Mouse (Mus musculus) myocyte (in vitro differentiated cells): ENCODE results near the gene Hsf5. TPM values are rescaled to one million over a fixed set of nuclear protein-coding genes. Genes with fewer than 3 reads are reported as not detected.

Source experiments
- H3K27me3 ChIP-seq: one replicate; pipeline ENCODE4 v1.6.1; 2011; ENCODE audit not compliant: control insufficient read depth, insufficient read depth, insufficient read length
- H3K36me3 ChIP-seq: one replicate; pipeline ENCODE4 v1.6.1; 2011; ENCODE audit not compliant: control insufficient read depth, insufficient read depth
- H3K4me2 ChIP-seq: one replicate; pipeline ENCODE4 v1.6.1; 2011; ENCODE audit warnings: low read depth, control low read depth
- H3K4me3 ChIP-seq: one replicate; pipeline ENCODE4 v1.5.1; 2011; ENCODE audit warnings: mild to moderate bottlenecking, control low read depth, moderate library complexity
- H3K79me2 ChIP-seq: one replicate; pipeline ENCODE4 v1.6.1; 2011; ENCODE audit not compliant: control insufficient read depth, insufficient read depth
- H3ac ChIP-seq: one replicate; pipeline ENCODE4 v1.6.1; 2011; ENCODE audit not compliant: control insufficient read depth, insufficient read length
- CEBPB ChIP-seq: IDR thresholded peaks from 2 replicates; pipeline ENCODE4 v1.6.1; 2011; ENCODE audit warnings: mild to moderate bottlenecking, moderate library complexity; ENCODE audit not compliant: poor library complexity, insufficient read depth, severe bottlenecking
- E2F4 ChIP-seq: IDR thresholded peaks from one replicate; pipeline ENCODE4 v1.6.1; 2011; ENCODE audit warnings: mild to moderate bottlenecking, control low read depth, moderate library complexity; ENCODE audit not compliant: insufficient read depth
- MAX ChIP-seq: IDR thresholded peaks from one replicate; pipeline ENCODE4 v1.6.1; 2011; ENCODE audit warnings: low read depth, mild to moderate bottlenecking, control low read depth
- MYOD1 ChIP-seq, 3 experiments: IDR thresholded peaks; one replicate each; pipeline ENCODE4 v1.6.1; 2011; ENCODE audit warnings: control low read depth in 2 of 3, low read depth in 2 of 3, mild to moderate bottlenecking in 2 of 3, moderate library complexity in 1 of 3; ENCODE audit not compliant: insufficient read length in 2 of 3, control insufficient read depth in 1 of 3
- MYOG ChIP-seq, 3 experiments: IDR thresholded peaks; one replicate each; pipeline ENCODE4 v1.6.1; 2011; ENCODE audit warnings: control low read depth in 2 of 3, low read depth in 2 of 3, mild to moderate bottlenecking in 2 of 3; ENCODE audit not compliant: insufficient read length in 2 of 3, control insufficient read depth in 1 of 3, insufficient read depth in 1 of 3
- POLR2A ChIP-seq: IDR thresholded peaks from one replicate; pipeline ENCODE4 v1.6.1; 2011; ENCODE audit warnings: low read depth, mild to moderate bottlenecking, control low read depth, moderate library complexity; ENCODE audit not compliant: insufficient read length
- POLR2AphosphoS2 ChIP-seq: IDR thresholded peaks from one replicate; pipeline ENCODE4 v1.6.1; 2011; ENCODE audit warnings: low read depth, control low read depth; ENCODE audit not compliant: insufficient read length
- REST ChIP-seq: IDR thresholded peaks from one replicate; pipeline ENCODE4 v1.6.1; 2011; ENCODE audit warnings: mild to moderate bottlenecking, control low read depth, moderate library complexity; ENCODE audit not compliant: insufficient read depth, insufficient read length
- SRF ChIP-seq: IDR thresholded peaks from one replicate; pipeline ENCODE4 v1.6.1; 2011; ENCODE audit warnings: low read depth; ENCODE audit not compliant: control insufficient read depth, insufficient read length
- TCF12 ChIP-seq: IDR thresholded peaks from one replicate; pipeline ENCODE4 v1.6.1; 2011; ENCODE audit warnings: mild to moderate bottlenecking, control low read depth; ENCODE audit not compliant: poor library complexity, insufficient read depth, severe bottlenecking
- TCF3 ChIP-seq: IDR thresholded peaks from one replicate; pipeline ENCODE4 v1.6.1; 2011; ENCODE audit warnings: low read depth, control low read depth; ENCODE audit not compliant: insufficient read length
- USF1 ChIP-seq: IDR thresholded peaks from one replicate; pipeline ENCODE4 v1.6.1; 2011; ENCODE audit warnings: low read depth, mild to moderate bottlenecking, control low read depth, moderate library complexity
- polyA plus RNA-seq: library from polyadenylated mRNA; unstranded; fragments of >200 nt; fragmentation: generic; extraction: Trizol; gene quantifications from one replicate; pipeline ENCODE4 v1.2.1, GENCODE M21; 2012; ENCODE audit warnings: missing spikeins

The Hsf5 gene
- polyA plus RNA-seq, 1 experiment, result not detected

DNA sequence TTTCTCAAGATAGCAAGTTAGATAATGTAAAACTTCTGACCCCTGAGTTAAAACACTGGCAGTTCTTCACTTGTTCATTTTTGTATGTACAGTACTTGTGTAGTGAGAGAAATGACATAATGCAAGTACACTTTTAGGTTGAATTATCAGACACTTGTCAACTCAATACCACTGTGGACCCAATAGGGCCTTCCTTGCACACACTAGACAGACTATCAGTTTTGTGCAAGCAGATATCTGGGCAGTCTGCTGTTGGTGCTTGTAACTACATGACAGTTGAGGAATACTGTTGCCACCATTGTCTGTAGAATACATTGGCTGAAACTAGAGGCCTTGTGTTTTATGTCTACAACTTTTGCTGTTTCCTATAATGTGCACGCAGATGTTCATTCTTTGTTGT, 56.3 kb downstream of the Hsf5 start:
- no peak overlapping the region for H3K4me2 ChIP-seq
- no peak overlapping the region for H3ac ChIP-seq
- H3K4me3 ChIP-seq, result no peak overlapping the region
- peaks cover 26% of the 10 kb centered on the region for H3K27me3 ChIP-seq
- no peaks in the 10 kb centered on the region for H3K79me2 ChIP-seq
- TF ChIP-seq POLR2AphosphoS2 (no peak), TCF12 (no peak), CEBPB (no peak), POLR2A (no peak), MYOD1 (IDR thresholded peaks at IDR 0.05; ENCODE audit: control insufficient read depth in 1 of 3, insufficient read length in 2 of 3, low read depth in 2 of 3) (no peak), E2F4 (no peak), MYOG (IDR thresholded peaks at IDR 0.05; ENCODE audit: control insufficient read depth in 1 of 3, insufficient read depth in 1 of 3, insufficient read length in 2 of 3, low read depth in 2 of 3) (no peak), MAX (no peak), TCF3 (no peak), USF1 (no peak), REST (no peak), SRF (no peak)
- H3K36me3 ChIP-seq, result no peaks in the 10 kb centered on the region

- TF ChIP-seq SRF, result no peak
- no peak for TF ChIP-seq MYOD1 (IDR thresholded peaks at IDR 0.05; ENCODE audit: control insufficient read depth in 1 of 3, insufficient read length in 2 of 3, low read depth in 2 of 3)
- no peak for TF ChIP-seq MYOG (IDR thresholded peaks at IDR 0.05; ENCODE audit: control insufficient read depth in 1 of 3, insufficient read depth in 1 of 3, insufficient read length in 2 of 3, low read depth in 2 of 3)
- Histone ChIP-seq H3ac (no peak overlapping the region), H3K4me2 (no peak overlapping the region), H3K36me3 (no peaks in the 10 kb centered on the region), H3K79me2 (no peaks in the 10 kb centered on the region), H3K27me3 (peaks cover 27% of the 10 kb centered on the region), H3K4me3 (no peak overlapping the region)
Measured at GRCm38 (mm10) chr11:87675606-87676005, 58.6 kb downstream of the Hsf5 start.

DNA sequence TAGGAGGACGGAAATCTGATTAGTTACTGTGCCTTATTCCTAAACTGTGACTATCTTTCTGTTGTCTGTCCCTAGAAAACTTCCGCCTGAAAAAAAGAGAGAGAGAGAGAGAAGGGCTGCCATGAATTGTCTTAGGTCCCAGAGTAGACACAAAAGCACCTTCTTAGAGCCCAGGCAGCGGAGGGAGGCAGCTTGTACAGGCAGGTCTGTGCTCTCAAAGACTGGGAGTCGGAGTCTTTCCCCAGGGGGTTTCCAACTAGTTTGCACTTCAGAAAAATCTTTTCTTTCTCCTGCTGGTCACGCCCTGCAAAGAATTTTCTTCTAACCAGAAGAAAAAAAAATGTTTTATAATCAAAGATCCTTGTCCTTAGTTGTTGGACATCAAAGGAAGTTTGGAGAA, 60.8 kb downstream of the Hsf5 start:
- Histone ChIP-seq H3K27me3 (peaks cover 40% of the 10 kb centered on the region), H3K4me3 (no peak overlapping the region), H3K4me2 (no peak overlapping the region), H3K79me2 (no peaks in the 10 kb centered on the region), H3K36me3 (no peaks in the 10 kb centered on the region), H3ac (no peak overlapping the region)
- TF ChIP-seq REST (no peak), MYOG (IDR thresholded peaks at IDR 0.05; ENCODE audit: control insufficient read depth in 1 of 3, insufficient read depth in 1 of 3, insufficient read length in 2 of 3, low read depth in 2 of 3) (no peak), MAX (no peak), CEBPB (no peak), POLR2A (no peak), POLR2AphosphoS2 (no peak), E2F4 (no peak), TCF12 (no peak), SRF (no peak), MYOD1 (IDR thresholded peaks at IDR 0.05; ENCODE audit: control insufficient read depth in 1 of 3, insufficient read length in 2 of 3, low read depth in 2 of 3) (no peak)

GRCm38 (mm10) chr11:87678545-87678944, 61.6 kb downstream of the Hsf5 start:
- H3K4me2 ChIP-seq, result no peak overlapping the region
- no peak overlapping the region for H3ac ChIP-seq
- no peak overlapping the region for H3K4me3 ChIP-seq
- no peaks in the 10 kb centered on the region for H3K79me2 ChIP-seq
- H3K36me3 ChIP-seq, result no peaks in the 10 kb centered on the region
- TF ChIP-seq CEBPB, result no peak
- no peak for TF ChIP-seq MYOG (IDR thresholded peaks at IDR 0.05; ENCODE audit: control insufficient read depth in 1 of 3, insufficient read depth in 1 of 3, insufficient read length in 2 of 3, low read depth in 2 of 3)
- H3K27me3 ChIP-seq, result peaks cover 43% of the 10 kb centered on the region

- H3K79me2 ChIP-seq, result no peaks in the 10 kb centered on the region
- no peak for TF ChIP-seq USF1
- TF ChIP-seq MYOD1 (IDR thresholded peaks at IDR 0.05; ENCODE audit: control insufficient read depth in 1 of 3, insufficient read length in 2 of 3, low read depth in 2 of 3), result no peak
- no peak for TF ChIP-seq MYOG (IDR thresholded peaks at IDR 0.05; ENCODE audit: control insufficient read depth in 1 of 3, insufficient read depth in 1 of 3, insufficient read length in 2 of 3, low read depth in 2 of 3)
- no peak for TF ChIP-seq POLR2A
- TF ChIP-seq REST, result no peak
- TF ChIP-seq TCF3, result no peak
- TF ChIP-seq TCF12, result no peak
- no peak for TF ChIP-seq E2F4
- no peak for TF ChIP-seq POLR2AphosphoS2
- no peak for TF ChIP-seq MAX
- TF ChIP-seq SRF, result no peak
- TF ChIP-seq CEBPB, result no peak
- H3K36me3 ChIP-seq, result no peaks in the 10 kb centered on the region
- no peak overlapping the region for H3K4me2 ChIP-seq
- H3K4me3 ChIP-seq, result no peak overlapping the region
- H3ac ChIP-seq, result no peak overlapping the region
- peaks cover 43% of the 10 kb centered on the region for H3K27me3 ChIP-seq
Measured at GRCm38 (mm10) chr11:87678976-87679375, 62.0 kb downstream of the Hsf5 start.
